Mouse (Mus musculus) Patski (cell line): ENCODE results near the gene Alg6. TPM values are rescaled to one million over a fixed set of nuclear protein-coding genes. Genes with fewer than 3 reads are reported as not detected.

Experiments used
- ATAC-seq: fragments of 100-300 bp; one replicate; pipeline ENCODE4 v1.8.0; 2021
- CTCF ChIA-PET: fragments of 350-600 bp; sonication (Branson Sonifier 250); formaldehyde crosslinking; loops from one replicate; lab custom pipeline; 2022; ENCODE audit warnings: inconsistent platforms; lab: Charles Lee
- POLR2A ChIA-PET: fragments of 350-600 bp; sonication (Branson Sonifier 250); formaldehyde crosslinking; loops from one replicate; lab custom pipeline; 2022; ENCODE audit warnings: antibody characterized with exemption, inconsistent platforms; lab: Charles Lee
- DNase-seq: peaks from one replicate; pipeline ENCODE4 v3.0.0-alpha.2; 2011; ENCODE audit warnings: low read depth, low spot score
- H3K27me3 ChIP-seq: fragments of 371-371 bp; one replicate; pipeline ENCODE4 v1.5.1; 2021
- CTCF ChIP-seq: fragments of 100-300 bp; IDR thresholded peaks from one replicate; pipeline ENCODE4 v1.5.1; 2021
- in situ Hi-C: fragments of 300-500 bp; cut with MboI; formaldehyde crosslinking; loops from 3 replicates; pipeline ENCODE4 v1.11.1; 2018; ENCODE audit warnings: low pct_unique_long_range_greater_than_20kb, mixed read lengths
- polyA plus RNA-seq: library from polyadenylated mRNA; unstranded; gene quantifications from one replicate; pipeline ENCODE4 v1.2.3, GENCODE M21; 2021

The Alg6 gene
- polyA plus RNA-seq, 1 experiment from 2014 or later, result 13.8 TPM

DNA sequence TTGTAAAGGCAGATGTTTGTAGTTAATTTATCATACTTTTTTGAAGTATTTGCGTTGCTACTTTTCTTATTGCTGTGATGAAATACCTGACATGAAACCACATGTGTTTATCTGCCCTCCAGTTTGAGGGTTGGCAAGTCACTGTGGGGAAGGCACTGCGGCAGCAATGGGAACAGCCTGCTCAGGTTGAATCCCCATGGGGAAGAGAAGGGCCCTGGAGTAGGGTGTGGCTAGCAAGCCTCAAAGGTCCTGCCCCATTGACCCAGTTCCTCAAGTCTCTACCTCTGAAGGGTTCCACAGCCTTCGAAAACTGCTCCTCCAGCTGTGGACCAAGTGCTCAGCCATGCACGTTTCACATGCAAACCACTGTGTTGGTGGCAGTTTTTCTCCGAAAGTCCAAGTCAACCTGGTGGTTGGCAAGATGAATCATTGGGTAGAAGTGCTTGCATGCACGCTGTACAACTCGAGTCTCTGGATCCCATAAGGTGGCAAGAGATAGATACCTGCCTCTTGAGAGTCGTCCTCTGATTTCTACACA is 10.5 kb downstream of the Alg6 start:
- TF ChIP-seq CTCF, result no peak
- no peak for DNase-seq
- H3K27me3 ChIP-seq, result no peaks in the 10 kb centered on the region
- CTCF ChIA-PET, result no interaction called here
- POLR2A ChIA-PET, result no interaction called here
- in situ Hi-C loops, result no loop called here
- no peak for ATAC-seq

GRCm38 (mm10) chr4:99739836-99740235 is 24.4 kb downstream of the Alg6 start:
- ChIA-PET POLR2A (no interaction called here), CTCF (no interaction called here)
- no peak for TF ChIP-seq CTCF
- ATAC-seq (no peak), DNase-seq (no peak)
- in situ Hi-C loops, result no loop called here
- H3K27me3 ChIP-seq, result no peaks in the 10 kb centered on the region

- ChIA-PET POLR2A (no interaction called here), CTCF (interaction anchor here (1.2 to 1.3 kb wide), 2 partner anchors 9 to 17 kb away, joined by 4 to 6 read pairs; no protein-coding TSS in a partner anchor)
- DNase-seq, result no peak
- no peak for ATAC-seq
- H3K27me3 ChIP-seq, result no peaks in the 10 kb centered on the region
- TF ChIP-seq CTCF, result no peak
- in situ Hi-C loops, result no loop called here
Observed at GRCm38 (mm10) chr4:99752426-99752825, 37.0 kb downstream of the Alg6 start.

- in situ Hi-C loops, result no loop called here
- DNase-seq, result no peak
- no peaks in the 10 kb centered on the region for H3K27me3 ChIP-seq
- CTCF ChIA-PET, result interaction anchor here (0.9 to 1.2 kb wide), 2 partner anchors 8 to 10 kb away, joined by 3 read pairs; no protein-coding TSS in a partner anchor
- TF ChIP-seq CTCF, result no peak
- ATAC-seq, result no peak
- POLR2A ChIA-PET, result no interaction called here
Observed at GRCm38 (mm10) chr4:99766303-99766702, 50.8 kb downstream of the Alg6 start.

GRCm38 (mm10) chr4:99766753-99767152 is 51.3 kb downstream of the Alg6 start:
- peak; percentile 44 for TF ChIP-seq CTCF
- POLR2A ChIA-PET, result no interaction called here
- ATAC-seq (no peak), DNase-seq (no peak)
- CTCF ChIA-PET, result interaction anchor here (1.1 to 1.2 kb wide), 3 partner anchors 8 to 67 kb away, joined by 3 read pairs; no protein-coding TSS in a partner anchor
- in situ Hi-C loops, result no loop called here
- no peaks in the 10 kb centered on the region for H3K27me3 ChIP-seq

- in situ Hi-C loops, result no loop called here
- DNase-seq, result no peak
- CTCF ChIA-PET, result no interaction called here
- POLR2A ChIA-PET, result no interaction called here
- H3K27me3 ChIP-seq, result no peaks in the 10 kb centered on the region
- no peak for ATAC-seq
- no peak for TF ChIP-seq CTCF
Observed at GRCm38 (mm10) chr4:99770555-99770954, 55.1 kb downstream of the Alg6 start.

DNA sequence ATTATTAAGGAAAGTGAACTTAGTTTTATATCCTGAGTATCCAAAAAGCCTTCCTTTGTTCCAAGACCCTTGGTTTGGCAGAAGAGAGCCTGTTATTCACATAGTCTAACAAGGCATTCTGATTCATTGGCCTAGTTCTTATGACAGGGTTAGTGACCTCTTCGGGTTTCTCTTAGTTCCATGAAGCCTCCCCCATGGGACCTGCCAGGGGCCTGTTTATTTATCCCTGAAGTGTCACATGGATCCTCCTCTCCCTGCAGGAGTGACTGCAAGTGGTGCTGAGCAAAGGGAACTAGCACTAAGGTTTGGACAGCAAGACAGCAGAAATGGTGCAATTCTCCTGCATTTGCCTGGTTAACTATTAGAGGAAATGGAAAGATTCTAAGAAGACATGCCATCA is 57.6 kb downstream of the Alg6 start:
- H3K27me3 ChIP-seq, result no peaks in the 10 kb centered on the region
- in situ Hi-C loops, result no loop called here
- CTCF ChIA-PET, result no interaction called here
- ATAC-seq (no peak), DNase-seq (no peak)
- POLR2A ChIA-PET, result no interaction called here
- TF ChIP-seq CTCF, result no peak

DNA sequence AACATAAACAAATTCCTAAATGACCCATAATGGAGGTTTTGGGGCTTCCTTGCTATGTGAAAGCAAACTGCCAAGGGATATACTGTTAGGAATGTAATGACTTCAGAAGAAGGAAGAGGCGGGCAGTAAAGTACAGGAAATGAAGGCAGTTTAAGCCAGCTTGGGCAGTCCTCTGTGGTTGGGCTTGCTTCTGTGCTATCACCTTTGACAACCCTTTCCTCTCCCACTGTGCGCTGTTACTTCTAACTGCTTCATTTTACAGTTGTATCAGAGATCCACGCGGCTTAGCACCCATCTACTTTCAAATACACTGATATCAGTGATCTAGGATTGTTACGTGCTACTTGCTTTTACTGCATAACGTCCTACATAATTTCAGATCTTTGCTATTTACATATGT is 76.9 kb downstream of the Alg6 start:
- TF ChIP-seq CTCF, result no peak
- ChIA-PET POLR2A (no interaction called here), CTCF (no interaction called here)
- DNase-seq, result no peak
- no peaks in the 10 kb centered on the region for H3K27me3 ChIP-seq
- ATAC-seq, result no peak
- in situ Hi-C loops, result no loop called here

Other genes starting within 250 kb of the Alg6 start
- gene Foxd3, start 59.4 kb upstream of the Alg6 start, polyA plus RNA-seq, result not detected
- 22.7 TPM for gene Efcab7, start 113.5 kb downstream of the Alg6 start, polyA plus RNA-seq
- 74.9 TPM for gene Pgm1, start 213.8 kb downstream of the Alg6 start, polyA plus RNA-seq
- gene Itgb3bp, start 214.1 kb downstream of the Alg6 start, polyA plus RNA-seq, result 4.3 TPM